Mouse (Mus musculus) kidney, adult 18-20 months (tissue): ENCODE data around the gene Agtr1a.

ENCODE experiments used
- DNase-seq: peaks from one replicate; pipeline ENCODE4 v3.0.0; 2021

The Agtr1a gene

GRCm38 (mm10) chr13:30336148-30336801, at the start of gene Agtr1a:
Gene Agtr1a, plus strand, starts transcription at chr13:30336441.
- peak; percentile 72 for DNase-seq

GRCm38 (mm10) chr13:30310221-30310620, 26.0 kb upstream of the Agtr1a start:
- no peak for DNase-seq

GRCm38 (mm10) chr13:30324669-30325346, 11.4 kb upstream of the Agtr1a start:
- DNase-seq: no peak

GRCm38 (mm10) chr13:30331061-30331460, 5.2 kb upstream of the Agtr1a start:
- no peak for DNase-seq

- no peak for DNase-seq
Measured at GRCm38 (mm10) chr13:30331851-30332250, 4.4 kb upstream of the Agtr1a start.

- no peak for DNase-seq
Measured at GRCm38 (mm10) chr13:30332581-30332980, 3.7 kb upstream of the Agtr1a start.

- DNase-seq: no peak
Measured at GRCm38 (mm10) chr13:30334667-30335066, 1.6 kb upstream of the Agtr1a start.

- DNase-seq: peak; percentile 52
Measured at GRCm38 (mm10) chr13:30336913-30337312, 672 bp downstream of the Agtr1a start.

- DNase-seq: no peak
Measured at GRCm38 (mm10) chr13:30337646-30338045, 1.4 kb downstream of the Agtr1a start.

GRCm38 (mm10) chr13:30338576-30338975, 2.3 kb downstream of the Agtr1a start:
- peak; percentile 32 for DNase-seq

- no peak for DNase-seq
Measured at GRCm38 (mm10) chr13:30339927-30340326, 3.7 kb downstream of the Agtr1a start.

- DNase-seq: no peak
Measured at GRCm38 (mm10) chr13:30341987-30342898, 6.0 kb downstream of the Agtr1a start.

- no peak for DNase-seq
Measured at GRCm38 (mm10) chr13:30345427-30345913, 9.2 kb downstream of the Agtr1a start.

- no peak for DNase-seq
Measured at GRCm38 (mm10) chr13:30346881-30347280, 10.6 kb downstream of the Agtr1a start.

GRCm38 (mm10) chr13:30348306-30348705, 12.1 kb downstream of the Agtr1a start:
- no peak for DNase-seq

- no peak for DNase-seq
Measured at GRCm38 (mm10) chr13:30351966-30352365, 15.7 kb downstream of the Agtr1a start.

- DNase-seq: no peak
Measured at GRCm38 (mm10) chr13:30354991-30355580, 18.8 kb downstream of the Agtr1a start.

GRCm38 (mm10) chr13:30355979-30356378, 19.7 kb downstream of the Agtr1a start:
- DNase-seq: no peak

- no peak for DNase-seq
Measured at GRCm38 (mm10) chr13:30358456-30359168, 22.4 kb downstream of the Agtr1a start.

GRCm38 (mm10) chr13:30359886-30360285, 23.6 kb downstream of the Agtr1a start:
- no peak for DNase-seq

- peak; percentile 39 for DNase-seq
Measured at GRCm38 (mm10) chr13:30361002-30361401, 24.8 kb downstream of the Agtr1a start.

- DNase-seq: no peak
Measured at GRCm38 (mm10) chr13:30362048-30362447, 25.8 kb downstream of the Agtr1a start.
